Mouse (Mus musculus): Measurements from ENCODE around the gene Rgs21.

GRCm38 (mm10) chr1:144579321-144579720 lies 11.9 kb upstream of the Rgs21 start:
- no peak for TF ChIP-seq CTCF (IDR thresholded peaks at IDR 0.05; ENCODE audit: extremely low read depth, insufficient read depth, low read length)
- no peak for TF ChIP-seq POLR2A (IDR thresholded peaks at IDR 0.05; ENCODE audit: extremely low read depth, insufficient read depth, low read length)
